Mouse (Mus musculus) large intestine, adult 2 months (tissue): ENCODE results near the gene Olfr859. TPM values are rescaled to one million over a fixed set of nuclear protein-coding genes. Genes with fewer than 3 reads are reported as not detected.
"Not testable (repeated sequence)": the region's sequence is repeated elsewhere in the genome, so short reads cannot be mapped to it uniquely, and the experiment has no call there.

Source experiments
- DNase-seq: peaks from one replicate; pipeline ENCODE4 v3.0.0-alpha.2; 2012; ENCODE audit warnings: low read depth, low spot score
- WGBS: fragments of 180-500 bp; shearing (Covaris S2); methylation state at CpG from one replicate; pipeline ENCODE4 v1.1.7; 2018; 5-methylcytosine and 5-hydroxymethylcytosine counted together
- polyA plus RNA-seq: library from polyadenylated mRNA; depleted of rRNA; stranded (reverse); fragments of >200 nt; gene quantifications from 2 replicates; pipeline ENCODE4 v1.2.3, GENCODE M21; 2012; rRNA removed

Gene Olfr859
- not detected in 2 replicates for polyA plus RNA-seq

DNA sequence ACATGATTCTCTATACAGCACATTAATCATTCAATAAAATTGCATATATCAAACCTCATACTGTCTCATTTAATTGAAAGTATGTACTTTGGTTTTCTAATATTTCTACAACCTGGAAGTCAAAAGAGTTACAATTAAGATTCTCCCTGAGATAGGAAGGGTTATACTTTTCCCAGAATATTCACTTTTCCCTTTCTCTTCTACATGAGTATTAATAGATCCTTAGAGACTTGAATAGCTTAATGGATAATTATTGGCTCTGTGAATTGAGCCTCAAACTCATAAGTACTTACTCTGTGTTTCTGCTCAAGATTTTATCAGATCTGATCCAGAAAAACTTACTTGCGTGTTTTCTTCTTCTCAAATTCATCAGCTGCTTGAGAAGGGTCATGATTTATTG, at the start of gene Olfr859:
TSS of gene Olfr859 (plus strand) at position 301 of the 400 bp plus-strand sequence.
- WGBS: 62% methylated on average over 1 of the region's 1 CpGs
- DNase-seq: not testable (repeated sequence)

DNA sequence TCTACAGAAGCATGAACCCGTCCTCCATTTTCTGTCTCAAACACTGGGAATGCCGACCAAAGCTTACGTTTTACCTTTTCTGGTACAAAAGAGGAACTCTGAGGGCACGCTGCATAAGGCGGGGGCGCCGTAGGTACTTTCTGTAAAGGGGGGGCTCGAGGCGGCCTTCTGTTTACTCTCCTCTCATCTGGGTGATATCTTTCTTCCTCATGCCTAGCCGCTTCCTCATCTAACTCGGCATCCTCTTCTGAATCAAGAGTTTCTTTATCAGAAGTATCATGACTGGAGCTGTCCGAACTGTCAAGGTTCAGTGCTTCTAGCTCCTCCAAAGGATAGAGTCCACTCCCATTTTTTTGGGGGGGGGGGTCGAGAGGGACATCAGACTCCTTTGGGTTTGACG, 35.6 kb upstream of the Olfr859 start:
- WGBS: 82% methylated on average over 14 of the region's 14 CpGs
- no peak for DNase-seq

DNA sequence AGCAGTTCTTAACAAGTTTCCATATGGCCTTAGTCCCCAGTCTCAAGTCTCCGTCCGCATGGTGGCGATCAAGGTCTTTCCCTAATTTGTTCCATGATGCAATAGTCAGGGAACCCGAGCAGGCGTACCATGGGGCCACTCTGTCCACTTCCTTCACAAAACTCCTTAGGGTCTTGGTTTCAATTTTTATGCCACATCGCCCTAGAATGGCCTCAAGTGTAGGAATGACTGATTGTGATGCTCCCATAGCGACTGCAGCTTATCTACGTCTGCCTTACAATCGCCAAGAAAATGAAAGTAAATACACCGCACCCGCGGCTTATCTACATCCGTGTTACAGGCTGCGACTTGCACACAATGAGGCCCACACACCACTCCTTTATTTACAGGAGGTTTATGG, 35.0 kb upstream of the Olfr859 start:
- whole genome bisulfite sequencing: 80% methylated on average over 14 of the region's 14 CpGs
- no peak for DNase-seq

DNA sequence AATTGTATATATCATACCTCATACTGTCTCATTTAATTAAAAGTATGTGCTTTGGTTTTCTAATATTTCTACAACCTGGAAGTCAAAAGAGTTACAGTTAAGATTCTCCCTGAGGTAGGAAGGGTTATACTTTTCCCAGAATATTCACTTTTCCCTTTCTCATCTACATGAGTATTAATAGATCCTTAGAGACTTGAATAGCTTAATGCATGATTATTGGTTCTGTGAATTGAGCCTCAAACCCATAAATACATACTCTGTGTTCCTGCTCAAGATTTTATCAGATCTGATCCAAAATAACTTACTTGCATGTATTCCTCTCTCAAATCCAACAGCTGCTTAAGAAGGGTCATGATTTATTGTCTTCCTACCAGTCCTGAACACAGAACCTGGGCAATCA, 24.7 kb upstream of the Olfr859 start, which contains the start of gene Olfr58:
TSS of gene Olfr58 (plus strand) at position 301 of the 400 bp plus-strand sequence.
- DNase-seq: no peak

DNA sequence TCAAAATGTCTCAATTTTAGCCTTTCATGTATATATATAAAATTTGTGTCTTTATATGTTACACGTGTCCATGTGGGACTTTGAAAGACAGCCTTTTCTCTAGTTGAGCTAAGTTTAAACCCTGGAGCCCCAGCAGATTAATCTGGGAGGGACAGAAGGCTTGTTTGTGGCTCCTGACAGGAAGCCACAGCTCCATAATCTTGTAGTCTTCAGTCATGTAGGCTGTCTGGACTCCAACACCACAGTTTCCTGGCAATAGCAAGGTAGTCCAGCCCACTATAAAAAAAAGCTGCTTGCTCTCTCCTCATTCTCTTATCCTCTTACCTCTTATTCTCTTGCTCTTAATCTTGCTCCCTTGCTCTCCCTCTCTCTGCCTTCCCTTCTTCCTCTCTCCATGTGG, 1.7 kb upstream of the Olfr859 start:
- no peak for DNase-seq
- 76% methylated on average over 1 of the region's 1 CpGs for WGBS

DNA sequence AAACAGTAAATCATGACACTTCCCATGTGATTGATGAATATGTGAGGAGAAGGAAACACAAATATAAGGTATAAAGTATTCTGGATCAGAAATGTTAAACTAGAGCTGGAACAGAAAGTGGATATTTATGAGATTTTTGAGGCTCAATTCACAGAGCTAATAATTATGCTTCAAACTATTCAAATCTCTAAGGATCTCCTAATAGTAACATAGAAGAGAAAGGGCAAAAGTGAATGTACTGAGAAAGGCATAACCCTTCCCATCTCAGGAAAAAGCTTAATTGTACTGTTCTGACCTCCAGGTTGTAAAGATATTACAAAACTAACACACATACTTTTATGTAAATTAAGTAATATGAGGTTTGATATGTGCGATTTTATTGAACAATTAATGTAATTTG, 44.9 kb downstream of the Olfr859 start, which contains the start of gene Olfr860:
TSS of gene Olfr860 (minus strand) at position 101 of the 400 bp plus-strand sequence.
- WGBS: 62% methylated on average over 1 of the region's 1 CpGs
- no peak for DNase-seq

Other genes with a start within 250 kb of the Olfr859 start
- not detected in 2 replicates for gene Olfr854, start 237.5 kb upstream of the Olfr859 start, polyA plus RNA-seq
- not detected in 2 replicates for gene Olfr855, start 222.3 kb upstream of the Olfr859 start, polyA plus RNA-seq
- gene Zfp317, start 182.8 kb upstream of the Olfr859 start, polyA plus RNA-seq: 4.3 and 6.3 TPM in 2 replicates
- gene Olfr857, start 95.5 kb upstream of the Olfr859 start, polyA plus RNA-seq: not detected in 2 replicates
- gene Olfr58, start 24.6 kb upstream of the Olfr859 start, polyA plus RNA-seq: not detected in 2 replicates
- not detected in 2 replicates for gene Olfr860, start 44.8 kb downstream of the Olfr859 start, polyA plus RNA-seq
- gene Olfr862, start 83.1 kb downstream of the Olfr859 start, polyA plus RNA-seq: not detected in 2 replicates
- not detected in 2 replicates for gene Olfr77, start 112.0 kb downstream of the Olfr859 start, polyA plus RNA-seq
- gene Olfr866, start 223.1 kb downstream of the Olfr859 start, polyA plus RNA-seq: not detected in 2 replicates